Mouse (Mus musculus) large intestine, adult 2 months (tissue): ENCODE results near the gene Kirrel3. TPM values are rescaled to one million over a fixed set of nuclear protein-coding genes. Genes with fewer than 3 reads are reported as not detected.

Experiments
- DNase-seq: peaks from one replicate; pipeline ENCODE4 v3.0.0-alpha.2; 2012; ENCODE audit warnings: low read depth, low spot score
- WGBS: fragments of 180-500 bp; shearing (Covaris S2); methylation state at CpG from one replicate; pipeline ENCODE4 v1.1.7; 2018; 5-methylcytosine and 5-hydroxymethylcytosine counted together
- polyA plus RNA-seq: library from polyadenylated mRNA; depleted of rRNA; stranded (reverse); fragments of >200 nt; gene quantifications from 2 replicates; pipeline ENCODE4 v1.2.3, GENCODE M21; 2012

Gene Kirrel3
- polyA plus RNA-seq, 1 experiment = 0.21 TPM

DNA sequence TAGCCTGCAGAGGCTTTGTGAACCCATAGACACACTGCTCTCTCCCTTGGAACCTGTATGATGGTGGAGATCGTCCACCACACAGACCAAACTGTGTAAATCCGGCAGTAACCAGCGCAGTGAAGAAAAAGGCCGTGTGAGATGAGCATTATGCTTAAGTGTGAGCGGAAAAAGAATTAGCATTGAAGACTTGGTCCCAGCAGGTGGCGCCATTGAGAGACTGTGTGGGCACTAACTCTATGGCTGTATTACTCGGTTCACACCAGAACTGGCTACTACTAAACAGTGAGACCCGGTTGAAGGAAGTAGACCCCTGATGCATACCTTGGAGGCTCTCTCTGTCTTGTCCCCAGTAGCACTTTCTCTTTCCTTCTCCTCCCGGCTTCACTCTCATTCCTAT lies 371.9 kb downstream of the Kirrel3 start:
- DNase-seq = no peak
- 60% methylated on average over 9 of the region's 9 CpGs for WGBS

DNA sequence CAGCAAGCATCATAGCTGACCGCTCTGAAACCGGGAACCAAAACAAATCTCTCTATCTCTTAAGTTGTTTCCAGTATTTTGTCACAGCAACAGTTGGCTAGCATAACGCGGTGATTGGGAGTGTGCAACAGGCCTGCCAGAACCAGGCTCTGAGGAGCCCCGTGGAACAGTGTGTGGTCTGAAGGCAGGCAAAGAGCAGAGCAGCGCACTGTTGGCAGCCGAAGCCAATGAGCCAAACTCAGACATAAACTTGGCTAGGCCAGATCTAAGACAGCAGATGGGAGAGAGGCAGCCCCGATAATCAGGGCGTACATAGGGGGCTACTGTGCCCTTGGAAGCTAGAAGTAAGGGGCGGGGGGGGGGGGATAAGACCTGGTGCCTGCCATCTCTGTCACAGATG lies 372.4 kb downstream of the Kirrel3 start:
- 86% methylated on average over 10 of the region's 10 CpGs for WGBS
- DNase-seq = no peak

DNA sequence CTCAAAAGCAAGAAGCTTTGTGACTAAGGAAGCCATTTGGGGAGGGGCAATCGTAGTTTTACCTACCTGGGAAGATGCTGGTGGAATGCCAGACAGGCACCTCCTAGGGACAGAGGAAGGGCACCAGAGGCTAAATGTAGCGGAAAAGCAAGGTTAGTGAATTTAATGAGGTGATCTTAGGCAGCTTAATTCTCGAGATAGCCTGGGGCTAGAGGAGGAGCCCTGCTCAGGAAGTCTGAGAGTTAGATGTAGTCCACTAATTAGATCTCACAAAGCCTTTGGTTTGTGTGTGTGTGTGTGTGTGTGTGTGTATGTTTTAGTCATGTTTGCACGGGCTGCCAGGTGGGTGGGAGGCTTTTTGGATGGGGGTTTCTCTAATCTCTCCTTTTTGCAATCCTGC lies 375.2 kb downstream of the Kirrel3 start:
- DNase-seq = no peak
- 35% methylated on average over 4 of the region's 4 CpGs for WGBS

DNA sequence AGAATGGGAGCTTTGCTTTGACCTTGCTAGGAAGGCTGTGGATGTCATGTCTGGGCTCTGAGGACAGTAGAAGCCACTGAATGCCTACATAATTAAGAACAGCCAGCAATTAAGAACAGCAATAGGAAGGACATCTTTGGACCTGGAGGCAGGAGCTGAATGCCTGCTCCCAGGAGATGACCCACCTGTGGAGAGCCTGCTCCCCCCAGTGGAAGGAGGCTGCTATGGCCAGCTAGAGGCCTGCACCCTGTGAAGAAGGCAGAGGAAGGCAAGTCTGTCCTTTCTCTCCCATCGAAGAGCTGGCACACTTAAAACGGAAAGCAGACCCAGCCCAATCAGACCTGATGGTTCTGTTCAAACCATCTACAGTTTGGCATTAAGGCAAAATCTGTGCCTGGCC lies 376.1 kb downstream of the Kirrel3 start:
- DNase-seq = no peak
- 34% methylated on average over 2 of the region's 2 CpGs for WGBS

DNA sequence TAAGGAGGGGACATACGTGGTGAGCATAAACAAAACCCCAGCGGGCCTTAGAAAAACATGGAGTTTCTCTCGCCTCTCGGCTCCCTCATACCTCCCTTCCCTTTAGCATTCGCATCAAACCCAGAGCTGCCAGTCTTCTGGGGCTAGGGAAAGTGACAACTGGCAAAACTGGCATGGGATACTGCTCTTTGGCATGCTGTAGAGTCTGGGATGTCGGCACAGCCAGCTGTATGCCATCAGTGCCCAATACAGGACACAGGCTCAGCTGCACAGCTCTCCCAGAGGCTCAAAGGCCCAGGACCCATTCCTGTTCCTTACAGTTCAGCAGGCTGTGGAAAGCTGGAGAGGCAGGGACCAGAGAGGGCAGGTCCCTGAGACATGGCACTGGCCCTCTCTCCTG lies 379.9 kb downstream of the Kirrel3 start:
- DNase-seq = no peak

DNA sequence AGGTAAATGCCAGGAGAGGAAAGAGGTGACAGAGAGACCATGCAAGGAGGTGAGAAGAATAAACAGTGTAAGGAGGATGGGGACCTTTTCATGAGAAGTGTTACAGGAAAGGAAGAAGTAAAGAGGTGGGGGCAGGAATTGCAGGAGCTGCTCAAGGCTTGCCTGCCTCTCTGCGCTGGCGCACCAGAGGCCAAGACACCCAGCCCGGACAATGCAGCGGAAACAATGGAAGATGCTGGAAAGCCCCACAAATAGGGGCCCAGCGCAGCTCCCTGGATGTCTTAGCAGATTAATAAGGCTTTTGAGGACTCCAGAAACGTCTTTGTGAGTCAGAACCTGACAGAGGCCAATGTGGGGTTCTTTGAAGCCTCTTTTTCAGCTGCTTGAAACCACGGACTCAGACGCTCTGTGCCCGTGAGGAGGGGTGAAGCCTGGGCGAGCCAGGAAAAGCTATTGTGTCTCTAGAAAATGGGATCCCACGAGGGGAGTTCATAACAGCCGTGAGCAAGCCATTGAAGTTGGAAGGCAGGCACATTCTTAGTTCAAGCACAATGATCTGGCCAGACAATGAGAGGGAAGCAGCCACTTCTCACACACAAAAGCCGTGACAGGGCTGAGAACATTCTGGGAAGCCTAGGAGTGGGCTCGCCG lies 385.7 kb downstream of the Kirrel3 start:
- no peak for DNase-seq
- 58% methylated on average over 15 of the region's 15 CpGs for WGBS

More for the DNA sequence above, 379.9 kb downstream of the Kirrel3 start:
- 80% methylated on average over 6 of the region's 6 CpGs for WGBS

DNA sequence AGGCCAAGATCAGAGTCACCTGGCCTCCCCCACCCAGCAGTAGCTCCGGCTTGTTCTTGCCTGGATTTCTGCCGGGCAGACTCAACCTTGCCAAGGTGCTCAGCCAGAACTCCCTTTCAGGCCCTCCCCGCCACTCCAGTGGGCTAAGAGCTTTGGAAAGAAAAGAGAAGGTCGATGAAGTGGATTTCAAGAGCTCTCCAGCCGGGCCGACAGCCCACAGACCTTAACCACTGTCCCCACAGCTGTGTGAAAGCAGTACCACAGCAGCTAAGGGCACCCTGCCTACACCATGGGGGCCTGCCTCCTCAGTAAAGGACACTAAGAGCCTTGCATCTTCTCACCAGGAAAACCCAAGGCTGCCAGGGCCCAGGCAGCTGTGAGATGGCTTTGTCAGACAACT lies 389.5 kb downstream of the Kirrel3 start:
- WGBS = 75% methylated on average over 6 of the region's 6 CpGs

DNA sequence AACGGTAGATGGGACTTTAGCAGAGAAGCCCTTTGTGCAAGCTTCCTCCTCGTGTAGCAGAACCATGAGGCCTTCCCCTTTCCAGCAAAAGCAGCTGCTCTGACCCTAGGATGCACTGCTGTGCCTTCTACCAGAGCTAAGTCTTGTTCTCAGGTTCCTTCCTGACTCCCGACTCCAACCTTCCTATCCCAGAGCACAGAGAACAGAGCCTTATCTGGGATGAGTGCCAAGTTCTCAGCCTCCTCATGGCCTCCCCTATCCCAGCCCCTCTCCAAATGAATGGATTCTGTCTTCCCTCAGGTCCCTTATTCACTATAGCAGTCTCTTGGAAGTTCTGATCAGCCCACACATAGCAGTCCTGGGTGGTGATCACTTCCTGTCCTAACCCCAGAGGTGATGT lies 391.5 kb downstream of the Kirrel3 start:
- WGBS = 46% methylated on average over 3 of the region's 3 CpGs
- no peak for DNase-seq

More for the DNA sequence above, 389.5 kb downstream of the Kirrel3 start:
- DNase-seq = no peak

DNA sequence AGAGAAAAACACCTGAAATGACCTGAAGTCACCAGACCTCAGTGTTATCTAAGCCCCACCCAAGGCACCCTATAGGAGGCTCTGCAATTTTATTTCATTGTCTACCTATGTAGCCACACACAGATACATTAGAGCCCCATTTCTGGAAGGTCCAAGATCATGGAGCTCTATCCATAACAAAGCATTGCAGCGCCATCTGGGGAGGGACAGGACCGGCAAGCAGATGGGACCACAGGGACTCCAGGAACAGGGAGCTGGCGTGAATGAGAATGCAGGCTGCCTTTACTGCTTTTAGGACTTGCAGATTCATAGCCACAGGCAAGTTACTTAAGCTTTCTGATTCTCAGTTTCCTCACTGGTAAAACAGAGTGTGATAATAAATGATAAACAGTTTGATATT lies 392.1 kb downstream of the Kirrel3 start:
- DNase-seq = no peak
- WGBS = 57% methylated on average over 3 of the region's 3 CpGs

DNA sequence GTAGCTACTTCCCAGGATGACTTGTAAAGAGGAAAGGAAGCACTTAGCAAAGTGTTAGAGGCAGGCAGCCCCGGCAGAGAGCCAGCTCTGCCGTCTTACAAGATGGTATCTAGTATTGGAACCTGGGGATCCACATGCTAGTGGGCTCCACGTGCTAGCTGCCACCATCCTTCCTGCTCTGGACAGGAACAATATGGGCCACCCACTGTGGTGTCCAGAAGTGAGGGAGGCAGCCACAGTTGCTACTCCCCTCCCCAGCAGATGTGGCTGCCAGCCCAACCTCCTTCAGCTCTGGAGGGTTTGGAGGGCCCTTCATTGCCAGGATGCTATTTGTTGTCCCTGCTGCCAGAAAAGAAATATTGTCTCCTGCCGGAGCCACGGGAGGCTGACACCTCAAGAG lies 396.1 kb downstream of the Kirrel3 start:
- 31% methylated on average over 5 of the region's 5 CpGs for WGBS
- DNase-seq = no peak

DNA sequence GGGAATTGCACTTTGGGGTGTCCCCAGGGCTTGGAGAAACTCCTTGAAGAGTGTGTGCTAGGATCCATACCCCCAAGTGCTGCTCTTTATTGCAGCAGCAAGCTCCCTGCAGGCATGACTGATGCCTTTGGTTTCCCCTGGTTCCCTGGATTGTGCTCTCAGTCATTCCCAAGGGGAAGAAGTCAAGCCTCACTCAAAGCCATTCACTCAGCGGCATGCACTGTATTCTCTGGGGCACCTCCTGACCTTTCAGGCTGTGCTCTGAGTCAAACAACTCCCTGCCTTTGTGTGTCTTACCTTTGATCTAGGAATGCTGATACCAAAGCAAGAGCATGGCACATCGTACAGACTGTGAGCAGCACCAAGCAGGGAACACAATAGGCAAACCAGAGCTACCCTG lies 396.5 kb downstream of the Kirrel3 start:
- WGBS = 13% methylated on average over 2 of the region's 2 CpGs
- DNase-seq = no peak

DNA sequence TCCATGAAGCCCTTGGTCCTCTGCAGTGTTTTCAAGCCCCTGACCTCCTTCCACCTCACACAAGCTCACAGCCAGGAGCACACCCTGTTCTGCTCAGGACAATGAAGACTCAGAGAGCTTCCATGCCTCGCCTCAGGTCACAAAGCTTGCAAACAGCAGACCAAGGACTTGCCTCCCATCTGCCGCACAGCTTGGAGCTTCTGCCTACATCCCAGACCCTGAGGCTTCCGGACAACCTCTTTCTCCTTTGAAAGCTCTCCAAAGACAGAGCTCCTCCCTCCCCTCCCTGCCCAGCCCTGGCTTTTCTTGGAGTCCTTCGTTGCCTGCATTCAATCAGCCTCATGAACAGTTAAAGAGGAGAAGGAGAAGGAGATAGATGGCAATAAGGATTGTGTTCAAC lies 397.4 kb downstream of the Kirrel3 start:
- no peak for DNase-seq
- WGBS = 39% methylated on average over 4 of the region's 4 CpGs

DNA sequence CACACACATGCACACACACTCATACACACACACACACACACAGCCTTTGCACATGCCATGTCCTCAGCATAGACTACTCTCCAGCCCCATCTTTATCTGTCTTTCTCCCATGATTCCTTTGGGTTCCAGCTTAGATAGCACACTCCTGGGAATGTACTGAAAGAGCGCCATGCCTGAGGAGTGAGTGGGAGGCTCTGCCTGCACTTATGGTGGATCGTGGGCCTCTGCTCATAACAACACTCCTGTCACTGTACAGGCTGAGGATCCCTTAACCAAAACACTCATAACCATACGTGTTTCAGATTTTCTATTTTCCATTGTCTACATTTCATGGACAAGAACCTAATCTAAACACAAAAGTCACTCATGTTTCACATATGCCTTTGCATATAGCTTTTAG lies 398.6 kb downstream of the Kirrel3 start:
- WGBS = 78% methylated on average over 3 of the region's 3 CpGs
- DNase-seq = no peak

DNA sequence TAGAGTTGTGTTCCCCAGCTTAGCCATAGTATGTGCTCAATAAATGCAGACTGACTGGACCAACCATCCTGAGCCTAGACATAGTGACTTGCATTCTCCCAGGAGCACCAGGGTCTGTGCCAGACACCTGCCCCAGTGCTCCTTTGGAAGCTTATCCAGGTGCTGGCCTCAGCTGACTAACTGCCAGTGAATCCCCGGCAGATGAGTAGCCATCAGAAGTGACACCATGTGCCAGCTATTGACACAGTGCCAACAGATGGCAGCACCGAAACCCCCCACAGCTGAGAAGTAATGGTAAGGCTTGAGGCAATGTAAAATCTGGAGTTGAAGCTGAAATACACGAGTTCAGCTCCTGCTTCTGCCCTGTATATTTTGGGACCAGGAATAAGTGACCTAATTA lies 399.2 kb downstream of the Kirrel3 start:
- WGBS = 66% methylated on average over 3 of the region's 3 CpGs
- DNase-seq = no peak

DNA sequence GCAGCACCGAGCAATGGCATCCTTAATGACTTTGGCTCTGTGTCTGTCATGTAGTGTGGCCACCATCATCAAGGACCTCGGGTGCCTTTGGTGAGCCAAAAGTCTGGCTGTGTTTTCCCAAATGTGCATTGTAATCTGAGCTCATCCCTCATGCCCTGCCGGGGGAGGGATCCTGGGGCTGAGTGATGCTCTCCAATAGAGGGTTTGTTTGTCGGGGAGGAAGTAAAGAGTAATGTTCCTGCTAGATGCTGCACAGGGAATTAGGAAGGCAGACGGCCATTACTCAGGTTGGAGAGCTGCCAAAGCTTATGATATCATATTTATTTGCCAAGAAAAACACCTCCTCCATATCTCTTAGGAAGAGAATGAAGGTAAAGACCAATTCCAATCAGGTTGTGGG lies 401.1 kb downstream of the Kirrel3 start:
- WGBS = 36% methylated on average over 5 of the region's 5 CpGs
- no peak for DNase-seq

DNA sequence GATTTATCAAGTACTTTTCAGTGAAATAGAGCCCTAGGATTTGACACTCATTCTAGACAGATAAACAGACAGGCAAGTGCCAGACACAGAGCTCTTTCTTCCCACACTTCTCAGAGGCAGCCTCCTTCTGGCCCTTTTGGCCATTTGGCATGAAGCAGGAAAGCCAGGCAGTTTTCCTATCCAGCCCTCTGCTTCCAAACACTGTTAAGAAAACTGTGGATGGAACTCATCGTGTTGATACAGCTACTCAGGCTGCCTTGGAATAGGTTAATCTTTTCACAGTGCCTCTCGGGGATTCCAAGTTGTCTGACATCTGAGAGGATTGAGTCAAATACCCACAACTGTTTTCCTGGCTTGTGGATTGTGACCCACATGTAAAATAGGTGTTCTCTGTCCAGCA lies 401.5 kb downstream of the Kirrel3 start:
- DNase-seq = no peak
- WGBS = 46% methylated on average over 2 of the region's 2 CpGs

DNA sequence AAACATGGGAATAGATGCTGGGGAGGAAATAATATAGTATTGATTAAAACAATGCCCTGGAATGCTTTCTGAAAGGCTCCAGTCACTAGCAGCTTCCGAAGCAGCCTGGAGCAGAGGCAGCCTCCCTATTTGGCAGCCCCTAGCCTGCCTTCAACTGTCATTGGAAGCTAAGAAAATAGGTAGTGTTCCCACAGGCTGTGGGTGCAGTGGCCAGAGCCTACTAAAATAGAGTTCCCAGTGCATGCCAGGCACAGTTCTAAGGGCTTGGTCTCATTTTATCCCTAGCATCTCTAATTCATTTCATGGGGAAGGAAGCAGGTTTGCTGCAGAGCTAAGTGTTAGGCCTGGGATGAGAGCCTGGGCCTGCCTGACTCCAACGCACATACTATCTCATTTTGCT lies 402.6 kb downstream of the Kirrel3 start:
- WGBS = 87% methylated on average over 2 of the region's 2 CpGs
- DNase-seq = no peak

DNA sequence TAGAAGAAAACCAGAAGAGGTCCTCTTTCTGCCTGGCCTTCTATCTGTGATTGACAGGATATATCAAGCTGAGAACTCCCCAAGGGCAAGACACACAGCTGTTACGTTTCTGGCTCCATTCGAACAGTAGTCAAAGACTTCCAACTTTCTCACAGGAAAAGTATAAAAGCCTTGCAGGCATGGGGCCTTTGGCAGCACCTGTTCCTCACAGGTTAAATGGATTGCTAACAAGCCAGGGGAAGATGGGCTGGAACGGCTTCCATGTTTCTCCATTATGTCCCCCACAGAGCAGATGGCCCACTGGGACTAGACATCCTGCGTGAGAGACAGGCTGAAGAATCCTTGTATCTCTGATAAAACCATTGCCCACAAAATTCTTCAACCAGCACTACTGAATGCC lies 415.5 kb downstream of the Kirrel3 start:
- DNase-seq = no peak
- WGBS = 80% methylated on average over 4 of the region's 4 CpGs

DNA sequence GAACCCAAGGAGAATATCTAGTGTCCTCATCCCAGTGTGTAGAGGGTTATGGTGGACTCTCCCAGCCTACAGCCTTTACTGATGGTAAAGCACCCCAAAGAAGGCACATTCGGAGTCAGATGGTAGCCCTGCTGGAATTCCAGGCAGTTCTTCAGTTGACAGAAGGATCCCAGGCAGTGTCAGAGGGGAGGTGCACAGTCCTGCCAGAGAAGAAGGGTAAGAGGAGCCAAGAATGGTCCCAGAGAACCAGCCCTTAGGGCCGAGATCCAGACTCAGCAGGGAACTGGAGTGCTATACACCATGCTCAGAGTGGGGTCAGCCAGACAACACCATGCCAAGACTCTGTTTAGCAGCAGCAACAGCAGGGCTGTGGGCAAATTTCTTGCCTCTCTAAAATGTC lies 416.2 kb downstream of the Kirrel3 start:
- 68% methylated on average over 2 of the region's 2 CpGs for WGBS
- DNase-seq = no peak

DNA sequence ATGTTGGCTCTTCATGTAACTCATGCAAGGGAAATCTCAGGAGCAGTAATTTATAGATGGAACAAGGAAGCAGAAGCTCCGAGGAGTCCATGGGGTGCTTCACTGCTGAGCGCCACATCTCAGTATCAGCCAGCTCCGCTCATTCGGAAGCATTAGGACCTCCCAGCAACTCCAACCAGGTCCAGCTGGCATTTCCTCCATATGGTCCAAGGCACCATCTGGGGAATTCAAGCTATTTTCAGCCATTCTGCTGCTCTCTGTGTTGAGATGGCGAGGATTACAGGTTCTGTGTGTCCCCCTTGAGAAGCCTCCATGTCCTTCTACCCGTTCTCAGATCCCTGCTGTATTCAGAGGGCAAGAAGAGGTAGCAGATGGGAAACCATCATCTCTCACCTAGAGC lies 419.5 kb downstream of the Kirrel3 start:
- no peak for DNase-seq
- WGBS = 83% methylated on average over 6 of the region's 6 CpGs

DNA sequence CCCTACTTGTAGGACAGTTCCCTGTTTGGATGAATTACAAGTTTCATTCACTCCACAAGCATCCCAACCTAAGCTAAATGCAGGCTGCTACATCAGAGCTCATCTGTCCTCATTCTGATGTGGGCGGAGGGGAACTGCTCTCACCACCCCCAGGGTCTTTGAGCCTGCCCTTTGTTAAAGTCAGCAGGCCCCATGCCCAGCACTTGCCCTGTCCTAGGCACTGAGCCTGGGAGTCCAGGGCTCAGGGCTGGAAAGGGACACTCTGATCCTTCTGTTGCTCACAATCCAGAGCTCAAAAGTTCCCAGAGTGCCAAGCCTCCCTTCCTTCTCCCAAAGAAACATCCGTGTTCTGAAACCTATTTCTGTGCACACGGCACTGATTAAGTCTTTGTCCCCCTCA lies 422.3 kb downstream of the Kirrel3 start:
- 79% methylated on average over 3 of the region's 3 CpGs for WGBS
- DNase-seq = no peak

DNA sequence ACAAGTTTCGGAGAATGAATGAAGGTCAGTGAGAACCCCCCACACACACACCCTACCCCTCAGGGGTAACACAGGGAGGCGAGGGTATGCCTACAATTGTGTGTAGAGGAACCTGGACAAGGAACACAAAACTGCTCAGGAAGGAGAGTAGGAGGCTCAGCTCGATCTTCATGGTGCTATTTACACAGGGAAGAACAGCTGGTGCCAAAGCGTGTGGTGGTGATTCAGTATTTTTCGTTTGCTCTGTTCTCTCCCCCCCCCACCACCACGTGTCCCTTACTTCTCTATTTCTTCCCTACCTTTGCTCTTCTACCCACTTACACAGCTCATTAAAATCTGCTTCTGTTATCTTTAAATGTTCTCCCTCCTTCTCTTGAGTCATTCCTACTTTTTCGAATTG lies 426.1 kb downstream of the Kirrel3 start:
- no peak for DNase-seq
- WGBS = 62% methylated on average over 7 of the region's 7 CpGs
